Mouse (Mus musculus): ENCODE data around the gene Adamtsl5.
A peak's percentile ranks its signal among the peaks of the same experiment; 100 is the strongest.

Adamtsl5 gene

DNA sequence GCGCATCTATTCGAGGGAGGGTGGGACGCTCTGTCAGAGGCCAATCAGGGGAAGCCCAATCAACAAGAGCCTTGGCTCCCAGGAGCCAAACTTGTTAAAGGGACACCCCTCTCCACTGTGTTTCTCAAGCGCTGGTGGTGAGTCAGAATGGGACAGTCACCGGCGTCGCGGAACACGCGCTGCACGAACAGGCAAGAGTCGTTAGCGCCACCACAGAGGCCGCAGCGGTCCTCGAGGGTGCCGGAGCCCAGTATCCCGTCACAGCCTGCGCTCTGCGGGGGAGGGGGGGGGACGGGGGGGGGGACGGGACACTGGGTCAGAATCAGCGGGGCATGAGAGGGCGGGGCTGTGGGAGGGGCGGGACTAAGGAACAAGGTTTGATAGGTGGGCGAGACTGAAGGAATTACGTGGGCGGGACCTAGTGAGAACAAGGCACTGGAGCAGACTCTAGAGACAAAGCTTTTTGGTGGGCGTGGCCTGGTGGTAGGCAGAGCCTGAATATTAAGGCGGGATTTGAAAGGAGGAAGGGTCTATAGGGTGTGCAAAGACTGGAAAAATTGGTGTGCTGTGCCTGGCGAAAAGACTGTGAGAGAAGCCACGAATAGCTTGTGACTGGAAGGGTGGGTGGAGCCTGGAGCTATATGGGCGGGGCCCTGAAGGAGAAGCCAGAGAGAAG, 5.3 kb downstream of the Adamtsl5 start:
- DNase-seq (ENCODE audit: low read depth, low spot score) = peak; percentile 94

DNA sequence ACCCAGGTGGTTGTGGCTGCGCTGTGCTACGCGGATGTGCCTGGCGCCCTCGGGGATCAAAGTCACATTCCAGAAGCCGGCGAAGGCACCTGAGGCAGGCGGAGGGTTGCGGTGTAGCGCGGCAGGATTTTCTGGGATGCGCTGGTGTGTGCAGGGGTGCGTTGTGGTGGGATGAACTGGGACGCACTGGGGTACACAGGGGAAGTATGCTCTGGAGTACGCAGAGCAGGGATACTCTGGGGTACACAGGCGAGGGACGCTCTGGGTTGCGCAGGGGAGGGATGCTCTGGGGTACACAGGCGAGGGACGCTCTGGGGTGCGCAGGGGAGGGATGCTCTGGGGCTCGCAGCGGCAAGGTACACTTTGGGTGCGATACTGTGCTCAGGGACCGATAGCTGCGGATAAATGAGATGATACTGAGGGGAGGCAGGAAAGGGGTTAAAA, 5.9 kb downstream of the Adamtsl5 start:
- no peak for DNase-seq (ENCODE audit: low read depth, low spot score)

- no peak for DNase-seq (ENCODE audit: low read depth, low spot score)
These were observed 6.5 kb downstream of the Adamtsl5 start for GRCm38 (mm10) chr10:80341491-80342304.

GRCm38 (mm10) chr10:80341026-80341425, 7.2 kb downstream of the Adamtsl5 start:
- DNase-seq (ENCODE audit: low read depth, low spot score) = no peak

- DNase-seq (ENCODE audit: low read depth, low spot score) = peak; percentile 87
These were observed 8.1 kb downstream of the Adamtsl5 start for GRCm38 (mm10) chr10:80339941-80340750.

DNA sequence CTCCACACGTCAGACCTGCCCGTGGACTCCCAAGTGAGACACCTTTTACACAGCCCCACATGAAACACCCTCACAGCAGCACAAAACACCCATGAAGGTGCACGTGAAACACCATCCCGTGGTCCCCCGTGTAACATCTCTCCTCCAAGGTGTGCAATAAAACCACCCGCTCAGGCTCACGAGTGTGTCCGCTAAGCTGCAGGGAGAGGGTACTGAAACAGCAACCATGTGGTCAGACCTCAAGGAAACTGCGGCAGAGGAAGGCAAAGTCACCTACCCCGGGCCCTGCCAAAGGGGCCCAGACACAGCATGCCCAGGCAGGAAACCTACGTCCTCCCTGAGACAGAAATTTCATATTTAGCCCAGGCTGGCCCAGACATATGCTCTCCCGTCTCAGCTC, 11.9 kb downstream of the Adamtsl5 start:
- no peak for DNase-seq (ENCODE audit: low read depth, low spot score)

- DNase-seq (ENCODE audit: low read depth, low spot score) = no peak
These were observed 15.7 kb downstream of the Adamtsl5 start for GRCm38 (mm10) chr10:80332525-80332989.

- no peak for DNase-seq (ENCODE audit: low read depth, low spot score)
These were observed 16.3 kb downstream of the Adamtsl5 start for GRCm38 (mm10) chr10:80331636-80332524.

- DNase-seq (ENCODE audit: low read depth, low spot score) = no peak
These were observed 17.3 kb downstream of the Adamtsl5 start for GRCm38 (mm10) chr10:80330888-80331287.

DNA sequence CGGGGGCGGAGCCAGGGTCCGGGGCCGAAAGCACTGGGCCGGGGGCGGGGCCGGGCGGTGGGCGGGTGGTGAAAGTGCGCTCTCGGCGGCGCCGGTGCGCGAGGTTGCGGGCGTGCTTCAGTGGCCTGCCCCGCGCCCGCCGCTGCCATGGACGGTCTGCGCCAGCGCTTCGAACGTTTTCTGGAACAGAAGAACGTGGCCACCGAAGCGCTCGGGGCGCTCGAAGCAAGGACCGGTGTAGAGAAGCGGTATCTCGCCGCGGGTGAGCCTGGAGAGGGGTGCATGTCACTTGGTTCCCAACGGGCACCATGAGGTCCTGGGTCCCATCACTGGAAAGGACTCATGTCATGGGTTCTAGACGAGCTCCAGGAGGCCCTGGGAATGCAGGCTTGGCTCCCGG, 18.1 kb downstream of the Adamtsl5 start:
- DNase-seq (ENCODE audit: low read depth, low spot score) = no peak

GRCm38 (mm10) chr10:80329273-80330081, 18.7 kb downstream of the Adamtsl5 start, which contains the start of the genes Pcsk4 and Reep6:
Pcsk4 (minus strand) TSS chr10:80329498.
Reep6 (plus strand) TSS chr10:80329953.
- DNase-seq (ENCODE audit: low read depth, low spot score) = peak; percentile 100

- no peak for DNase-seq (ENCODE audit: low read depth, low spot score)
These were observed 23.2 kb downstream of the Adamtsl5 start for GRCm38 (mm10) chr10:80325045-80325444.

DNA sequence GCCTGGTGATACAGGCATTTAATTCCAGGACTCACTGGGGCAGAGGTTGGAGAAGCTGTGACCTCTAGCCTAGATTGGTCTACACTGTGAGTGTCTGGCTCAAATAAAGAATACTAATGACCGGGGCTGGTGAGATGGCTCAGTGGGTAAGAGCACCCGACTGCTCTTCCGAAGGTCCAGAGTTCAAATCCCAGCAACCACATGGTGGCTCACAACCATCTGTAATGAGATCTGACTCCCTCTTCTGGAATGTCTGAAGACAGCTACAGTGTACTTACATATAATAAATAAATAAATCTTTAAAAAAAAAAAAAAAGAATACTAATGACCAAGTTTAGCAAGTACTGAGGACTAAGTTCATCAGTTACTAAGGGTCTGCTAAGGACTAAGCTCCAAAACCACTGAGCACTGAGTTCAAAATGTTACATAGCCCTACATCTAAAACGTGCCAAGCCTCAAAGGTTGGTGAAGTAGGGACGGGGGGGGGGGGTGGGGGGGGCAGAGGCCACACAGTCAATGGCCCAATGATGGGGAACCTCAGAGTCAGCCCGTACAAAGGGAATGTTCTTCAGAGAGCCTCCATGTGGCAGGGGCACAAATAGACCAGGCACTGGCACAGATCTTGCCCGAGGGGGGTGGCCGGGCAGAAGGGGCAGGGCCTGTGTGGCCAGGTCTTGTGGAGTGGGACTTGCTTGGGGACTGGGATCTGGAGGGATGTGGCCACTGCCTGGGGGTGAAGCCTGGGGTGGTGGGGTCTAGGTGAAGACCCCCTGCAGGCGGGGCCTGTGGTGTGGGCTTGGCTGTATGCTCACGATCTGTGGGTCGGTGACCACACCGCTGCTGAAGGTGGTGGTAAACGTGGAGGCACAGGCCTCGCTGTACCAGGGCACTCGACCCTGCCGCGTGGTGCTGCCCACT, 23.8 kb downstream of the Adamtsl5 start:
- DNase-seq (ENCODE audit: low read depth, low spot score) = no peak

- DNase-seq (ENCODE audit: low read depth, low spot score) = no peak
These were observed 24.7 kb downstream of the Adamtsl5 start for GRCm38 (mm10) chr10:80323261-80324119.

GRCm38 (mm10) chr10:80322811-80323211, 25.4 kb downstream of the Adamtsl5 start:
- no peak for DNase-seq (ENCODE audit: low read depth, low spot score)

GRCm38 (mm10) chr10:80321670-80322581, 26.3 kb downstream of the Adamtsl5 start:
- DNase-seq (ENCODE audit: low read depth, low spot score) = no peak
